9 mouse cellular contexts compared by ENCODE assay signal in genomic region chr6:39515040-39515738, GRCm38 (mm10). TPM values are rescaled to one million over a fixed set of nuclear protein-coding genes. Genes with fewer than 3 reads are reported as not detected.
A peak's percentile ranks its signal among the peaks of the same experiment; 100 is the strongest.
DNase-seq lines count a peak whose midpoint lies in the region; ATAC-seq lines count a peak whose summit lies in the region.
"Had no signal": no experiment of that assay in that cellular context is flagged by ENCODE, and none has a peak within 500 bp of the region (broad histone marks: within the 10 kb centered on the region; RNA-seq: fewer than 3 reads in every experiment).

No protein-coding gene starts in this region.

- peaks cover 14% of the 10 kb centered on the region for H3K36me3 ChIP-seq in forebrain, embryonic 15.5 days
- 0 out of 2 replicates have a peak, but pooled peaks cover 1% of the 10 kb centered on the region for H3K36me3 ChIP-seq in intestine, embryonic 15.5 days
- H3K36me3 ChIP-seq in neural tube, embryonic 15.5 days = peaks cover 18% of the 10 kb centered on the region
- H3K36me3 ChIP-seq: liver, embryonic 15.5 days had no signal

- 46% methylated on average over 11 of the region's 11 CpGs for WGBS in forebrain, embryonic 15.5 days
- WGBS in intestine, embryonic 15.5 days = 29% methylated on average over 11 of the region's 11 CpGs
- WGBS in neural tube, embryonic 15.5 days = 48% methylated on average over 11 of the region's 11 CpGs

- peak overlapping the region; percentile 7; the same call in 1 of the 2 replicates for H3K4me2 ChIP-seq in forebrain, embryonic 15.5 days (replicated peaks)
- H3K4me2 ChIP-seq in intestine, embryonic 15.5 days (replicated peaks) = peak overlapping the region; percentile 15
- H3K4me2 ChIP-seq in neural tube, embryonic 15.5 days = no peak overlapping the region
- H3K4me2 ChIP-seq: liver, embryonic 15.5 days had no signal

- ATAC-seq in forebrain, embryonic 15.5 days (replicated peaks) = peak; percentile 48
- ATAC-seq in intestine, embryonic 15.5 days = peak; percentile 56
- ATAC-seq in neural tube, embryonic 15.5 days (ENCODE audit: low FRiP score) = peak; percentile 73; the same call in 1 of the 2 replicates

- H3K27me3 ChIP-seq in forebrain, embryonic 15.5 days = no peaks in the 10 kb centered on the region
- no peaks in the 10 kb centered on the region for H3K27me3 ChIP-seq in intestine, embryonic 15.5 days (replicated peaks)
- H3K27me3 ChIP-seq in neural tube, embryonic 15.5 days (replicated peaks) = no peaks in the 10 kb centered on the region
- H3K27me3 ChIP-seq: liver, embryonic 15.5 days had no signal

- H3K9ac ChIP-seq in forebrain, embryonic 15.5 days (replicated peaks) = no peak overlapping the region
- no peak overlapping the region for H3K9ac ChIP-seq in intestine, embryonic 15.5 days
- H3K9ac ChIP-seq in neural tube, embryonic 15.5 days (replicated peaks) = 0 out of 2 replicates have a peak overlapping the region, but pooled peaks have one; percentile 6
- H3K9ac ChIP-seq: liver, embryonic 15.5 days had no signal

- H3K27ac ChIP-seq in forebrain, embryonic 15.5 days (replicated peaks) = peak overlapping the region; percentile 83
- H3K27ac ChIP-seq in intestine, embryonic 15.5 days = peak overlapping the region; percentile 76
- H3K27ac ChIP-seq in neural tube, embryonic 15.5 days (replicated peaks) = peak overlapping the region; percentile 77
- H3K27ac ChIP-seq: liver, embryonic 15.5 days had no signal

- H3K4me3 ChIP-seq in forebrain, embryonic 15.5 days = no peak overlapping the region
- no peak overlapping the region for H3K4me3 ChIP-seq in intestine, embryonic 15.5 days (replicated peaks)
- H3K4me3 ChIP-seq in neural tube, embryonic 15.5 days (replicated peaks) = no peak overlapping the region
- H3K4me3 ChIP-seq: liver, embryonic 15.5 days had no signal

- peak; percentile 57 for DNase-seq in left cerebral cortex, postnatal 4 days
- DNase-seq in left cerebral cortex, postnatal 36 days (ENCODE audit: low spot score in 2 of 2) = no peak
- DNase-seq in adrenal gland, postnatal 10 days = peak; percentile 73
- DNase-seq in layer of hippocampus, adult 11-12 months (ENCODE audit: low spot score) = no peak
- DNase-seq in c-Kit-positive CD71-positive TER-119-positive erythroid progenitor cells, embryonic 14.5 days (ENCODE audit: low spot score) = no peak

- no peaks in the 10 kb centered on the region for H3K9me3 ChIP-seq in forebrain, embryonic 15.5 days
- H3K9me3 ChIP-seq in intestine, embryonic 15.5 days = no peaks in the 10 kb centered on the region
- no peaks in the 10 kb centered on the region for H3K9me3 ChIP-seq in neural tube, embryonic 15.5 days (replicated peaks)
- H3K9me3 ChIP-seq: liver, embryonic 15.5 days had no signal

- peaks cover 11% of the 10 kb centered on the region for H3K4me1 ChIP-seq in forebrain, embryonic 15.5 days
- H3K4me1 ChIP-seq in intestine, embryonic 15.5 days (replicated peaks) = peaks cover 8% of the 10 kb centered on the region
- peaks cover 20% of the 10 kb centered on the region for H3K4me1 ChIP-seq in neural tube, embryonic 15.5 days
- H3K4me1 ChIP-seq: liver, embryonic 15.5 days had no signal

- intact Hi-C loops in left cerebral cortex, postnatal 4 days (cut with DNase I) = no loop called here
- intact Hi-C loops in left cerebral cortex, postnatal 36 days (cut with DNase I) = no loop called here

RNA-seq across cellular contexts. Expression of gene Dennd2a, which starts 42.5 kb away (rescaled TPM):
- total RNA-seq in left cerebral cortex, postnatal 4 days (2021) = 10 to 100 TPM; 25.9 to 27.0 TPM
- 10 to 100 TPM; 20.5 to 23.7 TPM for total RNA-seq in left cerebral cortex, postnatal 36 days (2021)
- total RNA-seq in adrenal gland, postnatal 10 days (2021) = 10 to 100 TPM; 14.3 to 16.0 TPM
- 14.2 and 14.6 TPM in 2 replicates for polyA plus RNA-seq in forebrain, embryonic 15.5 days (2015; fragmentation: Nextera tagmentation; extraction: Ambion mirVana)
- 11.7 and 12.3 TPM in 2 replicates for polyA plus RNA-seq in intestine, embryonic 15.5 days (2015; fragmentation: Nextera tagmentation; extraction: Ambion mirVana)
- polyA plus RNA-seq in neural tube, embryonic 15.5 days (2015; fragmentation: Nextera tagmentation; extraction: Ambion mirVana) = 14.8 and 15.0 TPM in 2 replicates

RNA-seq across cellular contexts. Expression of gene Adck2, which starts 58.5 kb away (rescaled TPM):
- 10 to 100 TPM; 31.2 to 33.2 TPM for total RNA-seq in left cerebral cortex, postnatal 4 days (2021)
- total RNA-seq in left cerebral cortex, postnatal 36 days (2021) = 10 to 100 TPM; 28.5 to 31.7 TPM
- 10 to 100 TPM; 22.2 to 35.0 TPM for total RNA-seq in adrenal gland, postnatal 10 days (2021)
- 49.4 and 55.6 TPM in 2 replicates for polyA plus RNA-seq in forebrain, embryonic 15.5 days (2015; fragmentation: Nextera tagmentation; extraction: Ambion mirVana)
- 28.0 and 29.1 TPM in 2 replicates for polyA plus RNA-seq in intestine, embryonic 15.5 days (2015; fragmentation: Nextera tagmentation; extraction: Ambion mirVana)
- 44.8 and 45.3 TPM in 2 replicates for polyA plus RNA-seq in neural tube, embryonic 15.5 days (2015; fragmentation: Nextera tagmentation; extraction: Ambion mirVana)

Comparison
In these comparisons a context has a peak if more than half of its experiments do, and no peak if none do; other contexts are left out.
1. DNase-seq: peak in left cerebral cortex, postnatal 4 days (single experiment) and adrenal gland, postnatal 10 days (single experiment); none in left cerebral cortex, postnatal 36 days (0 of 2), layer of hippocampus, adult 11-12 months (single experiment) and c-Kit-positive CD71-positive TER-119-positive erythroid progenitor cells, embryonic 14.5 days (single experiment).
2. Peak in every context shown above with its lines, with median percentiles within 50 percentile points of each other: ATAC-seq and H3K27ac ChIP-seq.